Mouse (Mus musculus): Measurements from ENCODE around the gene Daam1.

Gene Daam1

DNA sequence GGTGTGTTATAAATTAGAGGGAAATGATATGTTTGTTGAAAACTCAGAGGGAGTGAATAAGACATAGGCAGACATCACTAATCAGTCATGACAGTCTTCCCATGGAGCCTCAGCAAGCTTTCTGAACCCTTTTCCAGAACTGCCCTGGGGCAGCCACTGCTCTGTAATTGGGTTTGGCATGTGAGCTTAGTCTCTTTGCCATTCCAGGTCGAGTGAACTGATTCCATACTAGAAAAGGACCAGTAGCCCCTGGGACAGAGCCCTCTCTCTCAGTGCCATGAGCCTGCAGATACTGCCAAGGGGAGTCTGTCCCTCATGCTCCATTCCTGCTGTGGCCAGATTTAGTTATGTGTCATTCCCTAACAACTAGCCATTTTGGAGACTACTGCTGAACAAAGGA lies 144.7 kb downstream of the Daam1 start:
- no peak for DNase-seq

DNA sequence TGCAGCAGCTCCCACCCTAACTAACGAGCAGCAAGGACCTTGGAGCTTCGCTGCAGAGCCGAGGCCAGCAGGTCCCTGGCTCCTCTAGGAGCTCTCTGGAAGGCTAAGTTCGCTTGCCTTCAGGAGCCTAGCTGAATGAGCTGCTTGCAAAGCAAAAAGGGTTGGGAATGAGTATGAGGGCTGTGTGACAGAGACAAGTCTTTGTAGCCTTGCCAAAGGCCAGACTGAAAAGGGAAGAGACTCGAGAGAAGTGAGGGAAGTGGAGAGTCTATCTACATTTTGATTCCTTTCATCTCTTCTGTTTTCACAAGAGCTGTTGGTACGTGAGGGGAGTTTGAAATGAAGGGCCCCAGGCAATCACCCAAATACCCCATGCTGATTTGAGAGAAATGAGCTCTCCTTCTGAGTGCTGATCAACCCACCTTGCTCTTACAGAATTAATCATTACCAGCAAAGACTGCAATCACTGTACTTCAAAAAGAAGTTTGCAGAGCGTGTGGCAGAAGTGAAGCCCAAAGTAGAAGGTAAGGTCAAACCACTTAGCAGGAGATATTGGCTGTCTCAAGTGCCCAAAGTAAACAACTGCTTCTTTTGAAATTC lies 145.6 kb downstream of the Daam1 start:
- no peak for DNase-seq

- no peak for DNase-seq
Measured at GRCm38 (mm10) chr12:71977364-71977763, 146.5 kb downstream of the Daam1 start.

GRCm38 (mm10) chr12:71978513-71979352 lies 147.9 kb downstream of the Daam1 start:
- no peak for DNase-seq

GRCm38 (mm10) chr12:71980166-71980565 lies 149.3 kb downstream of the Daam1 start:
- no peak for DNase-seq

GRCm38 (mm10) chr12:71980746-71981145 lies 149.9 kb downstream of the Daam1 start:
- DNase-seq: no peak

GRCm38 (mm10) chr12:71981250-71981649 lies 150.4 kb downstream of the Daam1 start:
- DNase-seq: no peak

- DNase-seq: no peak
Measured at GRCm38 (mm10) chr12:71981791-71982190, 150.9 kb downstream of the Daam1 start.

DNA sequence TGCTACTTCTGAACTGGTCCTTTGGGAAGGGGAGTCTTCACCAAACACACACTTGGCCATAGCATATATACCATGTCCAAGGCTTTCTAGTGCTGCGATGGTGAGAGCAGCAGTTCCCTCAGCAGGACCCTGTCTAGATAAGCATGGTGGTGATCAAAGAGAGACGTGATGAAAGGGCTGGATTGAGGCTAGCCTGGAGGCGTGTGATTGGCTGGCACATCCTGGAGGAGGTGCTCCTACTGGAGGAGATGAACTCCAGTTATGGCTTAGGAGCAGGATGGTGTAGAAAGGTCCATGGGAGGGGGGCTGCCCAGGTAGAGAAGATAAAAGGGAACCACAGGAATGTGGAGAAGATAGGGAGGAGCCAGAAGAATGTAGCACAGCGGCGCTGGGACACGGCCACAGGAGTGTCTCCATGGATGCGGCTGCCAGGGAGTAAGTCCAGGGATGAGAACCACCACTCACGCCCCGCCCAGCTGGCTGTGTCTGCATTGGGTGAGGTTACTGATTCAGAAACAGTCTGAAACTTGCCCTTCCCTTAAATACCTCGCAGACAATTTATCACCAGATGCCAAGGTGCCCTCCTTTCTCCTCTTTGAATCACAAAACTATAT lies 152.3 kb downstream of the Daam1 start:
- no peak for DNase-seq

- DNase-seq: no peak
Measured at GRCm38 (mm10) chr12:71987161-71987560, 156.3 kb downstream of the Daam1 start.

DNA sequence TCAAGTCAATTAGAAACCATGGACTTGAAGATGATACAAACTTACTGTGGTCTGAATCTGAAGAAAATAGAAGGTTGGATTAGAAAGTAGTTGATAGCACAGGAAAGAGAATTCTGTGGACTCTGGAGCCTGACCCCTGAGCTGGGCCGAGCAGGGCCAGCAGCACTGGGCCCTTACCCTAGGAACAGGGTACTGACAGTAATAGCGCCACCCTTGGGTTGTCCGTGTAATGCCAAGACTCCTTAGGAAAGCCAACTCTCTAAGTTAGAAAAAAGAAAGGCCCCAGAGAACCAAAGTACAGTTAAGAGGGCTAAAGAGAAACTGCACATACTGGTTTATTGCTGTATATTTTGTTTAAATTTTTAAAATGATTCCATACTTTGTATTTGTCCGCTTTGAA lies 157.0 kb downstream of the Daam1 start:
- no peak for DNase-seq

DNA sequence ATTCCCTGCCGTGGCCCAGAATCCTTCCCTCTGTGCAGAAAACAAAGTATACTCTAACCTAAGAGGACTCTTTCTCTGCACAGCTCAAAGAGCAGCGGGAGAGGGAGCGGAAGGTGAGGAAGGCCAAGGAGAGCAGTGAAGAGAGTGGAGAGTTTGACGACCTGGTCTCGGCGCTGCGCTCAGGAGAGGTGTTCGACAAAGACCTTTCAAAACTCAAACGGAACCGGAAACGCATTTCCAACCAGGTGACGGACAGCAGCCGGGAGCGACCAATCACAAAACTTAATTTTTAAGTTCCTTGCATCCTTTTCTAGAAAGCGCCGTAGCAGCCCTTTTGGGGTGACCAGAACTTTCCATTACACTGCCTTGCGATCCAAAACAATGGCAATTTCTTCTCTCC lies 158.7 kb downstream of the Daam1 start:
- no peak for DNase-seq

GRCm38 (mm10) chr12:71992599-71993210 lies 161.8 kb downstream of the Daam1 start:
- DNase-seq: no peak

GRCm38 (mm10) chr12:71995831-71996230 lies 165.0 kb downstream of the Daam1 start:
- DNase-seq: no peak

DNA sequence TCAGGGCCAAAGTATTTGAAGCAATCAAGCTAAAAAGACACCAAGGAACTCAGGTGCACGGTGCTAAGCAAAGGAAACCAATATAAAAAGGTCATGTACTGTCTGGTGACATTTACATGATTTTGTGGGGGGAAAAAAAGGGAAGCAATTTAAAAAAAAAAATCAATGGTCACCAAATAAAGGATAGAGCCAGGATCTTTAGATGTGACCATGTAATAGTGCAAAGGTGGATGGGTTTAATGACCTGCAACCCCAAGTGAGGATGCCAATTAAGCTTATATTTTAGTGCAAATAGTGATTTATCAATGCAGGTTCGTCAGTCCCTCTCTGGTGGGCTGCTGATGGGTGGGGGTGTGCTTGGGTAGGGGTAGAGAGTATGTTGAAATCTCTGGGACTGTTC lies 166.0 kb downstream of the Daam1 start:
- DNase-seq: no peak

- DNase-seq: no peak
Measured at GRCm38 (mm10) chr12:71997364-71997763, 166.5 kb downstream of the Daam1 start.

GRCm38 (mm10) chr12:71998653-71999052 lies 167.8 kb downstream of the Daam1 start:
- no peak for DNase-seq

DNA sequence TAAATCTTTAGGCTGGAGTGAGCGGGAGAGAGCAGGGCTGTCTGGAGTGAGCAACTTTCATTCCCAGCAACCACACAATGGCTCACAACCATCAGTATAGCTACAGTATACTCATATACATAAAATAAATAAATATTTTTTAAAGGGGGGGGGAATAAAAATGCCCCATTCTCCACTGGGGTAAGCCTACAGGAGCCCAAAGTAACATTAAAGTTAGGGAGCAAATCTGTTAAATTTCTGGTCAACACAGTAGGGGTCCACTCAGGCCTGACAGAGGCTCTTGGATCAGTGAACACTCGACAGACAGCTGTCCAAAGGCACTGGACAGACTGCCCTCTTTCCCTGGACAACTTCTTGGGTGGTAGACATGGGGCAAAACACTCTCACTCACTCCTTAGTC lies 168.8 kb downstream of the Daam1 start:
- no peak for DNase-seq

- no peak for DNase-seq
Measured at GRCm38 (mm10) chr12:72001811-72002210, 170.9 kb downstream of the Daam1 start.

DNA sequence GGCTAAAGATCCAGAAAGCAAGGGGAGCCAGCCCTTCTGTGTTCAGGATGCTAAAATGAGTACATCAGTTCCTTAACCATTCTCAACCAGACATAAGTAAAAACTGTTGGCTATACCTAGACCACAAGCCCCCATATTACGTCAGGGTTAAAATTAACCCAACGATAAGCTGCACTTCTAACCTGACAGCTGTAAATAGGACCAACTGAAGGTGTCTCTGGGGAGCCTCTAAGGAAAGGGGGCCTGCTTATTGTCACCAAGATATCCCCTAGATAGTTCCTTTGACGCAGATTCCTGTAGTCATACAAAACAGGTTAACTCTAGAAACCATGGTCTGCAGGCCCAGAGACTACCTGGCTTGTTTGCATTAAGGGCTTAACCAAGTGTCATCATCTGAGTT lies 174.4 kb downstream of the Daam1 start:
- no peak for DNase-seq

- no peak for DNase-seq
Measured at GRCm38 (mm10) chr12:72007656-72008055, 176.8 kb downstream of the Daam1 start.

- DNase-seq: no peak
Measured at GRCm38 (mm10) chr12:72009051-72009902, 178.4 kb downstream of the Daam1 start.

DNA sequence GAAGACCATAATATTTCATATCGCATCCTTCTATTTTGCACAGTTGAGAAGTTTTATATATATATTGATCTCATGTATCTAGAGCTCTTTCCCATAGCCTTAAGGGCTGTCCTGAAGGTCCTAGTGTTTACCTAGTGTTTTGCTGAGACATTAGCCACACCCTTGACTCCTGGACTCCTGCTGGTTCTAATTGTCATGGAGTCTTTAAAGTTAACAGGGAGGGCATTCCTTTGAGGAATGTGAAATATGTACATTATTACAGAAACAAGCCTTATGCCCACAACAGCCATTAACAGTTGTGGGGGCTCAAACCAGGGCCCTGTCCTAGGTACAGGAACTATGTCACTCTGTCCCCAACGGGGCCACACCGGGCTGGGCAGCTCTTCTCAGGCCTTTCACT lies 180.5 kb downstream of the Daam1 start:
- DNase-seq: no peak

Data from thymus, postnatal 25 days (tissue).